Mouse (Mus musculus) thymus, postnatal 4 days (tissue): Measurements from ENCODE around the gene Itgb5.

Source experiments
- DNase-seq: peaks from one replicate; pipeline ENCODE4 v3.0.0; 2021

The Itgb5 gene

DNA sequence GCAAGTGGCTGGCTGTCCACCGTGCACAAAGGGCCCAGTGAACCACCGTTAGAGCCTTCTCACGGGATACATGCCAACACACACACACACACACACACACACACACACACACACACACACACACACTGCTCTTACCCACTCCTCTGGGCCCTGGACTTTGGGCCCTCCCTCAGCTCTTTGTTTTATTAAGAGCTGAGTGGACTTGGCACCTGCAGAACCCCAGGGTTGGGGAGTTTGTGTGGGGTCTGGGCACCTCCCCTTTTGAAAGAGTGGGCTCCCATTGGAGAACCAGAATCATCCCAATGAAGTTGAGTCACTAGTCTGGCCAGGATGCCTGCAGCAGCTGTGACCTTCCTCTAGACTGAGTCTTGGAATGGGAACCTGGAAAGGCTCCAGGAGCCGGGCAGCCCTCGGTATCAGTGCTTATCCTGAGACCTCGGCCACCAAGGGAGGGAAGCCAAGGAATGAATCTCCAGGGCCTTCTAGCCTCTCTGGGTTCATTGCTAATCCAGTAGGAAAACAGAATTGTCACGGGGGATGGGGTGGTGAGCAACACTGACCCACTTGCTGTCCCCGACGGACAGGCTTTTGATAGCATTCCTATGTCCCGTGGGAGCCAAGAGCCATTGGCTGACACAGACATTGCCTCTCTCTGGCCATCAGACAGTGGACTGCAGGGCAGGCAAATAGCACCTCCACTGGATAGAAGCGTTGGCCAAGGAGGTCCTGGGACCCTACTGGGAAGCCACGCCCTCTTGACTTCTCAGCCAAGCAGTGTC, 87.2 kb downstream of the Itgb5 start:
- DNase-seq = no peak

DNA sequence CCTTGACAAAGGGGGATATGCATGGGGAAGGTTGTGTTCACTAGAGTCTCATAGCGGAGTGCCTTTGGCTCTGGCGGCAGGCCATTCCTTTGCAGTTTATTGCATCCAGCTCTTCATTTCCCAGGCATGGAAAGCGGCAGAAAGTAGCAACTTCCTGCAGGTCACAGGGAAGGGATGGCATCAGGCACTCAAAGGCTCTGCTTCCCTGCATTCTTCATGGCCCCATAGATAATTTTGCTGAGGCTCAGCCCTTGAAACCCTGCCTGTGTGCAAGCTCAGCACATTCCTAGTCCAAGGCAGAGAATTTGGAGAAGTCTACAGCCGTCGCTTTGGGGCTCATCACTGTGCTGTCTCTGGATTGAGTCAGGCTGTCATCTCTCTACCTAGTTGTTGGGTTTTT, 87.9 kb downstream of the Itgb5 start:
- DNase-seq = no peak

DNA sequence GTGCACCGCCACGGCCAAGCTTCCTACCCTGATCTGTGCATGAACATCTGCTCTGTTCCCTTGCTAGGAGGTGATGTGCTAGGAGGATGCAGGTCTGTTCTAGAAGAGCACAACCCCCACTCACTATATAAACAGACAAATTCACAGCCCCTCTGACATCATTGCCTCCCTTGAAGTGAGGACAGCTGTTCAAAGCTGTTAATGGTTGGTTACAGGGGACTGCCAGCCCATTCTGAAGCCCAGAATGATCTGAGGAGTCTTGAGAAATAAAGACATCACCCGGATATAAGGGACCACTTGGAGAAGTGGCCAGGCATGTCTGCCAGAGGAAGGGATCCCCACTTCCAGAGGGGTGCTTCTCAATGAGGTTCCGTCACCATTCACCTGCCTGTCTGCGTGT, 88.5 kb downstream of the Itgb5 start:
- DNase-seq = no peak

DNA sequence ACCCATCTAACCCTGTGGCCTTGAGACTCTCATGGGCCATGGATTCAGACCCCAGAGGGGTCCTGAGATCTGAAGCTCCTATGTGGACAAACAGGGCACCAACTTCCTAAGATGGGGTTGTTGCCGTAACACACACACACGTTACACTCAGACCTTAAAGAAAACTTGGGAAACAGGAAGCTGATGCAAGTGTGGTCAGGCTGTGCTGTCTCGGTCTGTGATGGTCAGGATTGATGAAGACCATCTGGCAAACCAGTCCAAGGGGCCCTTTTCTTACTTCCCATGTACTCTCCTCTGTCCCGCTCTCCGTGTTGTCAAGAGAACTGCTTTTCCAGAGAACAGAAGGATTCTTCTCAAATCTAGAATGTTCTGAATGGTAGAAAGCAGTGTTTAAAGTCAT, 92.0 kb downstream of the Itgb5 start:
- DNase-seq = no peak

DNA sequence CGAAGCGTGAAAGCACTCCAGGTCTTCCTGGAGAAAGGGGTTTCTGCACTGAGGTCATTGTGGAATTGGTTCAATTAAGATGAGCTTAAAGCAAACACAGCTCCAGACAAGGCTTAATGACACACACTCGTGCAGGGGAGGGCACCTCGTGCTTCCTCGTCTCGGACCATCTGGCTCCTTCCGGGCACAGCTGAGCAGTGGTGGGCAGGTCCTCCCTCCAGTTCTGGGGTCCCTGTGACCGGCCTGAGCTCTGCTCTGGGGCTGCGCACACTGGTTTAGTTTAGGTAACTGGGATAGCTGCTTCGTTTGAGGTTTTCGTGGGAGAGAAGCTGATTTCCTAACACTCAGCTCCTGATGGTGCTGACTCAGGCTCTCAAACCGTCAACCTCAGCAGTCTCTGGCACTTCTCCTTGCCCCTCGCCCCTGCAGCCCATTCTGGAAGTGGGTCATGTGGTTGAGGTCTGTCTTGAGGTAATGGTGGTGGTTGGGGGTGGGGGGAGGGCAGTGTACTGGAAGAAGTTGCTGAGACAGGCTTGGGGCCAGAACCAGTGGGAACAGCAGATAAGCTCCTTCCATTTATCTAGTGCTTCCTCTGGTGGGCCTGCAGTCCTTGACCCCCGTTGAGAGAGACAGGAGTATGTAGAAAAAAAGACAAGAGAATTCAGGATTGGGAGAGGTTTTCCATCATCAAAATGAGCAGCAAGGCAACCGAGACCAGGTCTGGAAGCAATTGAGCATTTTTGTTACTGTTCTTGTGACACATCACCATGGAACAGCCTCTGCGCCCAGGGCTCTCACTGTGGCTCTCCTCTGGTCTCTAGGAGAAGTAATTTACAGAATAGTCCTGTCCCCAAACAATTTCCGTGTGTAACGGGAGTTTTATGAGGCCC, 92.9 kb downstream of the Itgb5 start:
- DNase-seq = peak; percentile 60

DNA sequence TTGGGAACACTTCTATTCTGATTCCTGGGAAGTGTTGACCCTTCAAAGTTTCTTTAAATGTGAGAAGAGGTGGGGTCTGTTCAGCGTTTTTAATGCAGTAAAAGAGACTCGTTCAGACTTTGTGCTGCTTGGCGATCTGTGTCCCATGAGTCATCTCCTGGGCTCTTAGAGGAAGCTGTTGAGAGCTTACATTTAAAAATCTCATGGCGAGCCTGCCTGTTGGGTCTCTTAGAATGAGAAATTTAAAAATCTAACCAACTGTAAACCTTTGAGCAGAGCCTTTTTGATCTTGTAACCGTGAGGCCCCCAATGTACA, 93.5 kb downstream of the Itgb5 start:
- no peak for DNase-seq

DNA sequence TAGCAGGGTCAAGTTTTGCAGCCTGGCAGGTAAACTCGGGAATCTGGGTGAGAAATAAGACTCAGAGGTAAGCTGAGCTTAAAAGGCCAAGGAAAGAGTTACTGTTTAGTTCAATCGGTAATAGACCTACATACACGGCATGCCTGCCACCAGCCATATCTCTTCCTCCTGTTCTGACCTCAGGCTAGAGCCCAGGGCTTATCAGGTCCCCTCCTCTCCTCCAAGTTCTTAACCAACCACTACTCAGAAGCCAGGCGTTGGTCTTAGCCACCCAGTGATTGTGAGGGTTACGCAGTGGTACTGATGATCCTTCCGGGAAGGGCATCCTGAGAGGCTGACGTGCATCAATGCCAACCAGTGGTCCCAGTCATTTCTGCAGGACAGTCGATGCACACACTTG, 94.3 kb downstream of the Itgb5 start:
- DNase-seq = no peak

DNA sequence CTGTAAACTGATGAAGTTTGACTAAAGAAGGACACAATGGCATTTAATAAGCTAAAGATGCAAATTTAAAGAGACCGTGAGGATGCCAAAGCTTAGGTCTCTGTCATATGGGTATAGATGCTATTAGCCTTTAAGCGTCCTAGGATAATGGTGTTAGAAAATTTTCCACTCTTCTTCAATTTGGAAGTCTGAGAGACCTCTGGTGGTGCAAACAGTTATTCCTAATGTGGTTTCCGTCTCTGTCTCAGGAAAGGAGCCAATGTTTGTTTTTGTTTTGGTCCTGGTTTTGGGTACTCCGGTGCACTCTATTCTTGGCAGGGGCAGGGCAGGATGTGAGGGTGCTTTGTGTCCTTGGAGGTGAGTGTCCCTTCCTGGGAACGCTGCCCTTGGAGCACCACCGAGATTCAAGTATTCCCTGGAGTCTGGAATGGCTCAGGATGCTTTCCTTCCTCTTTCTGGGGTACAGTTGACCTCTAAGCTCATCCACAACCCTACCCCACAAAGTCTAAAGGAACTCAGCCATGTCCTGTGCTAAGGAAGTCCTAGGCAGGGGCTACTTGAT, 97.9 kb downstream of the Itgb5 start:
- no peak for DNase-seq

DNA sequence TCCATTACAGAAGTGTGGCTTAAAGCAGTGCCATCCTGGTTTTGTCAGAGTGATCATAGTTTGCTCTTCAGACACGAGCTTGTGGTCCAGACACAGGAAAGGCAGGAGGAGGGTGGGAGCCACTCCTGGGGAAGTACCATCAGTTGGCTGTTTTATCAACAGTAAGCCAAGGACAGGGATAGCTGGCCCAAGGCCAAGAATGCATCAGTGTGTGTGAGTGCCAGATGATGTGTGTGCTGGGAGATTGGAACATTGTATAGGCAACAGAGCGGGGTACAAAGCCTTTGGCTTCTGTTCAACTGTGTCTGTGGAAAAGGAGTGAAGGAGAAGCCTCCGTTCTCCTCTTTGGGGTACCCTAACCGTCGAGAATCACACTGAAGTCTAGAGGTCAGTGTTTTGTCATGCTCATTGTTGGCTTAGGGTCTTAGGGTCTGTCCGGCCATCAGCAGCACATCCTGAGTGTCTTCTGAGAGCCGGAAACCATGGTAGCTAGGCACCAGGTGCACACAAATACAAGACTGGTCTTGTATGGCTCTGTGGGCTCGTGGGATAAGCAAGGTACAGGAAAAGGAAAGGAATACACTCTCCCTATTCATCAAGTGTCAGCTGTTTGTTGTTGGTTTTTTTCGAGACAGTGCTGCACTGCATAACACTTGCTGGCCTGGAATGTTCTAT, 99.5 kb downstream of the Itgb5 start:
- DNase-seq = no peak

DNA sequence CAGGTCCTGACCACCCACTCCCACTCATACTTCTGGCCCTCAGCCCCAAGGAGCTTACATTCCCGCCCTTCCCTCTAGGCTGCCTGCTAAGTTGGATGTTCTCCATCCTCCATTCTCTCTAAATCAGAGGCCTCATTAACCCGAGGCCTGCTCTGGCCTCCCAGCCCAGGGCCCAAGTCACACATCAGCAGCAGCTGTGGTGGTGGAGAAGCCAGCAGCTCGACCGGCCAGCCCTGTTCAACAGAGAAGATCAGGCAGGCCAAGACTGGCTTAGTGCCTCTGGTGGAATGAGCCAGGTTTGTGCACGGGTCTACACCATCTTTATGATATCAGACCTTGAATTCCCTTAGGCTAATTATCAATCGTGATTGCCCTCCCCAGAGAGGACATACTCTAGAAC, 101.3 kb downstream of the Itgb5 start:
- no peak for DNase-seq

DNA sequence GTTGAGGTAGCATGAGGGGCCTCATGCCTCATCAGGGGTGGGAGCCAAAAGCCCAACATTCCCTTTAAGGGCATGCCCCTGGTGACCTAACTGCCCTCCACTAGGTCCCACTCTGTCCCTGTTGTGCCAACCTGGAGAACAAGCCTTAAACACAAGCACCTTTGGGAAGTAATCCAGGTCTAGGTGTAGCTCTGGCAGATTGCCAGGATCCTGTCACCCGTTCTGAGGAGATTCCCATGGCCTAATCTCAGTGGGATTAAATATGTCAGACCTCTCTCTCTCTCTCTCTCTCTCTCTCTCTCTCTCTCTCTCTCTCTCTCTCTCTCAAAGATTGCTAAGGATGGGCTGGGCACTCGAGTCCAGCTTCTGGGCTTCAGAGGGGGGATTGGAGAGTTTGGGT, 102.2 kb downstream of the Itgb5 start:
- no peak for DNase-seq

DNA sequence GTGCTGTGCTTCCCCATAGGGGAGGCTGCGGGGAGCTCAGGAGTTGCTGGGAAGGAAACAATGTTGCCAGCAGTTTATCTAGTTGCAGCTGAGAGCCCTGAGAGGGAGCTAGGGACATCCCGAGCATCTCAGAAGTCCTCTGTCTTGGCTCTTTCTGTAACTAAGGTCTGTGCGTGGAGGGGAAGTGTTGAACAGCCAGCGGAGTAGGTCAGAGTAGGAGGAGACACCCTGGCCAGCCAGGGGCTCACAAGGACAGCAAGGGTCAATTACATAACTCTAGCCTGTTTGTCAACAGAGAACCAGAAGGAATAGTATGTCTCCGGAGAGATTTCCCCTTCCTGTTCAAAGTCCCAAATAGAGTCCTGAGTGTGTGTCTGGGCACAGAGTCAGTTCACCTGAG, 102.7 kb downstream of the Itgb5 start:
- DNase-seq = no peak

DNA sequence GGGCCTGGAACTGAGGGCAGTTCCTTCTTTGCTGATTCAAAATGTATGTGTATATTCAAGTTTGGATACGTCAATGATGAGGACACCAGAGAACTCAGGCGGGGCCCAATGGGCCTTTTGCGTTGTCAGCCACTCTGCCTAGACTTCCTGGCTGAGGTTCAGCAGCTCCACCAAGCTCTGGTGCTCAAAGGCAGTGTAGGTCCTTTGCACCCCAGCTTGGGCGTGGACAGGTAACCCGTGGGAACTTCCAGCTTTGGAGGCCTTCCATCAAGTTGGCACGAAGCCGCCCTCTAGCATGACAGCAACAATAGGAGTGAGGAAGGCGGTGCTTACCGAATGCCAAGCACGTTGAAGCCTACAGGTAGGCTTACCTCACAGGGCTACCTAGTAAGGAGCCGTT, 103.9 kb downstream of the Itgb5 start:
- no peak for DNase-seq

DNA sequence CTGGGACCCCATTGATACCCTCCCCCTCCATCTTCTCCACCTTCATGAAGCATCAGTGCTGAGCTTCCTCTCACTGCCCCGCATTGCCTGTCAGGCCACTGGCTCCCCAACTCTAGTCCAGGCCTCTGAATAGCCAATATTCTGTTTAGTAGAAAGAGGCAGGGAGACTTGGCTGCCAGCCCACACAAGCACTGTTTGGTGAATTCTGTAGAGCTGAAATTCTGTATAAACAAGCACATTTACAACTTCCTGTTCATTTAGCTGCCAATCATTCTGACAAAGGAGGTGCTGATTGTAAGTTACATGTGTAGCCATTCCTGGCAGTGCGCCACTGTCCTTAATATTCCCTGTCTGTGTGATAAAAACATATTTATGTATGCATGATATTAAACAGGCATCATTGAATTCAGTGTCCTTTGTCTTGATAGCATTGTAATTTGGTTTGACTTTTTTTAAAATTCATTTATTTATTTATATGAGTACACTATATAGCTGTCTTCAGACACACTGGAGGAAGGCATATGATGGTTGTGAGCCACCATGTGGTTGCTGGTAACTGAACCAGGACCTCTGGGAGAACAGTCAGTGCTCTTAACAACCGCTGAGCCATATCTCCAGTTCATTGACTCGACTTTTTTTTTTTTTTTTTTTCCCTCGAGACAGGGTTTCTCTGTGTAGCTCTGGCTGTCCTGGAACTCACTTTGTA, 105.4 kb downstream of the Itgb5 start:
- no peak for DNase-seq

DNA sequence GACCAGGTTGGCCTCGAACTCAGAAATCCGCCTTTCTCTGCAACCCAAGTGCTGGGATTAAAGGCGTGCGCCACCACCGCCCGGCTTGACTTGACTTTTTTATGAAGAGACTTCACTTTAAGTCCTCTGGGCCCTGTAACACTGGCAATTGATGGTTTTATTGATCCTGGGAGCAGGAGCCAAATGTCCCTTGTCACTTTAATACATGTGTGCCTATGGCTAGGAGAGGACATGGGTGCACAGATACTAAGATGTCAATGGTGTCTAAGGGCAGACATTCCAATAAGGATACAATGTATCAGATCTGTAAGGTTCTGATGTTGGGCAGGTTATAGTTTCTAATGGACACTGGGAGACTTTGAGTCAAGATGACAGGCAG, 105.9 kb downstream of the Itgb5 start:
- DNase-seq = no peak

DNA sequence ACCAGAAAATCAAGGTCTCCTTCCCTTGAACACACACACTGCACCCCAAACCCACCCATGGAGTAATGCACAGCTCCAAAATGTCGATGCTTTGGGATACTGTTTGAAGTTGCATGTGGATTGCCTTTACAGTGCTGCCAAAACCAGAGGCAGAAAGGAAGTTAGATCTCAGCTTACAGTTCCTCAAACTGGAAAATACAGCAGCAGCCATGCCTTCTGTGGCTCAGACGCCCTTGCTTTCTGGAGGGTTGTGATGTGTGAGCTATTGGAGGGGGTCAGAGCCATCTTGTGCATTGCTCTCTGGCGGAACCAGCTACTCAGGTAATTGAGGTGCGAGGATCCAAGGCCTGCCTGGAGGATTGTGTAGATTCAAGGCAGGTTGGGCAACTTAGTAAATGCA, 107.4 kb downstream of the Itgb5 start:
- no peak for DNase-seq

DNA sequence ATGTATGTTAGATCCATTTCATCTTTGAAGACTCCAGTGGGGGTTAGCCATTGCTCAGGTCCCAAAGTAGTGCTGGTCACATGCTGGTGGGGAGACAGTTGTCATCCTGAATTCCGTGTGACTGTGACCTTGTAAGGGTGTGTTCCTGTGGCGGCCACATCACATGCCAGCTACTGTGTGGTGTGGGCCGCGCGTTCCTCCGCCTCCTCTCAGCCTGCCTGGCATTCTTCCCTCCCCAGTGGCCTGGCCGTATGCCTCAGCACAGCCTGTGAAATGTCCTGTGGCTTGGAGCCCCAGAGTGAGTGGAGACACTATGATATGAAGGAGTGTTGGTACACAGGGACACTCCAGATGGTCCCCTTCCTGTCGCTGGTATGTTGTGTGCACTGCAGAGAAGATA, 108.1 kb downstream of the Itgb5 start:
- DNase-seq = no peak

DNA sequence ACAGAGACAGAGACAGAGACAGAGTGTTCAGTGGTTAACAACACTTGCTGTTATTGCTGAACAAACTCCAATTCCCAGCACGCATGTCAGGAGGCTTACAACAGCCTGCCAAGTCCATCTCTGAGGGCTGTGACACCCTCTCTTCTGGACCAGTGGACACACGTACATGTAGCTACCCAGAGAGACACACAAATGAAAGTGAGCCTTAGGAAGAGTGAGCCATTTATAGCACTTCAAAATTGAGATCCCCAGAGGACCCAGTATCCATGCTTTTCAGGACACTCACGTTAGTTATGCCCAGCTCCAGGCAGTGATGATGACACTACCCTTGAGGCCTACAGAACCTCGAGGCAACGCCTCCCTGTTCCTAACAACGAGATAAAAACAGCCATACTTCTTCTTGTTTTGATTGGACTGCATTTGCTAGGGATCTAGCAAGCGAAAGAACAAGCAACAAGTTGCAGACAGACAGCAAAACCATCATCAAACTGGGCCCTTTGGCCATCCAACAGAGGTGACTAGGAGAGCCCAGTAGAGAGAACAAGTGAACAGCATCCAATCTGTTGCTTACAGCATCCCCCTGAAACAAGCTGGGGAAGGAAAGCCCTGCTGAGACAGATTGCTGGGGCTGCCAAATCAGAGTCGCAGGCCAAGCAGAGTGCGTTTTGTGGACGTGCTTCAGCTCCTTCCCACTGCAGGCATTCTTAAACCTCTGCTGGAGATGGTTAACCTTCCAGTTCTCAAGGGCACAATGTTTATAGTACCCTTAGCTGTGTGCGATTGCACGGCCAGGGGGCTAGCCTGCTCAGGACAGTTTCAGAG, 109.1 kb downstream of the Itgb5 start:
- DNase-seq = no peak

DNA sequence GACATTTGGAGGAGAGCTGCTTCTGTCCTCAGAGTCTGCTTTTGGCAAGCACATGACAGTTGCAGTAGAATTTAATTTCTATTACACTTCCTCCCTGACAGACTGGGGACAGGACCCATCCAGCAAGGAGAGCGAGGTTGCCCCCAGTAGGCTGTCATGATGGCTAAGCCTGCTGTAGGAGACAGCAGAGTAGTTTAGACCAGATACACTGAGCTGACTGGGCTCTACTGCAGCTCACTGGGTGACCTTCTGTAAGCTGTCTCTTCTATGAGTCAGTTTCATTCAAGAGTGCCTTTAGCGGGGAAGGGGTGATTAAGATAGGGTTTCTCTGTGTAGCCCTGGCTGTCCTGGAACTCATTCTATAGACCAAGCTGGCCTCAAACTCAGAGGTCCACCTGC, 109.7 kb downstream of the Itgb5 start:
- no peak for DNase-seq

DNA sequence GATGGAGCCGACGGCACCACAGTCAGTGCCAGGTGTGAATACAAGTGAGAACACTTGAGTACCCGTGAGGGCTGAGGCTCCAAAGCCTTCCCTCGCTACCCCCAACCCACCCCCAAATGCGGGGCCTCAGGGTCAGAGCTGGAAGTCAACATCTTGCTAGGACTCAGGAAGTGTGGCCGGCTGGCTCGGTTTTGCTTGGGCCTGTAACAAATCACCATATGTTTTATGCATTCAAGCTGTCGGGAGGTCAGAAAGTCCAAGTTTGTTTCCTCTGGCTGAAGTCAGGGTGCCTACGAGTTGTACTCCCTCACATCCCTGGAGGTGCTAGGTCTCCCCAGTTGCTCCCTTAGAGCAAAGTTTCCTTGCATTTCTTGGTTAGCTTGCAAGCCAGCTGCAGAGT, 110.2 kb downstream of the Itgb5 start:
- DNase-seq = no peak

DNA sequence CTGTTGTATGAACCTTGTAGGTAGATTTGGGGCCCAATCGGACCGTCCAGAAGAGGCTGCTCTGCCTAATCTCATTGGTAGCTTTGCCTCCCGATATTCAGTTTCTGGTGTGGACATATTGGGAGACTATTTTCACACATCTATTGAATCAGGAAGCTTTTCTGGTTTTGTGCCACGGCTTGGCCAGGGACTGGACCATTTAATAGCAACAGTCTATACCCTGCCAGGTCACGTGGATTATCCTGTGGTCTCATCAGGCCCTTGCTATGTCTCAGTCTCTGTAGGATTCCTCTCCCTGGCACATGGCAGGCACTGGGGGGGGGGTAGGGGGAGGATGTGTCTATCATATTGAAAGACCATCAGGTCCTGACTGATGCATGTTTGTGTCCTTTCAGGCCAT, 110.6 kb downstream of the Itgb5 start:
- DNase-seq = no peak

DNA sequence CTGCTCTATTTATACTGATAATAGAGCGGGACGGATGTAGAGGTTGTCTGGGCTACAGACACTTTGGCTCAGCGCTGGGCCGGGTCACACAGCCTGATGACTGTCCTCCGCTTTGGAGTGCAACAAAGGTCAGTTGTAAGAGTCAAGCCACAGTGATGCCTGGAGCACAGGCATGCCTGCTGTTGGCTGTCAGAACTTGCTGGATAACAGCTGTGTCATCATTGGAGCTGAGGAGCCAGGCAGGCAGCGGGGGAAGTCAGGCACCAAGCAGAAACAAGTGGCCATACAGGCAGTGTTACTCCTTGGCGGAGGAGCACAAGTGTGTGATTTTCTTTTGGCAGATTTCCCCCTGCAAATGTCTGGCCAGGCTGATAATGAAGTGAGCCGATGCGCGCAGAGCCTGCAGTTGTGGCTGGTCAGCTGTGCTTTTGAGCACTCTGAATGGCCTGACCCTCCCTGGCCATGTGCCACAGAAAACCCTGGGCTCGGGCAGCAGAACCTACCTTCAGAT, 111.9 kb downstream of the Itgb5 start:
- DNase-seq = no peak
